Mouse (Mus musculus): Measurements from ENCODE around the gene Clca3a2. TPM values are rescaled to one million over a fixed set of nuclear protein-coding genes. Genes with fewer than 3 reads are reported as not detected.
"Not testable (repeated sequence)": the region's sequence is repeated elsewhere in the genome, so short reads cannot be mapped to it uniquely, and the experiment has no call there.

Gene Clca3a2
- 15.2 and 18.6 TPM in 2 replicates for polyA plus RNA-seq (2012; rRNA removed)

DNA sequence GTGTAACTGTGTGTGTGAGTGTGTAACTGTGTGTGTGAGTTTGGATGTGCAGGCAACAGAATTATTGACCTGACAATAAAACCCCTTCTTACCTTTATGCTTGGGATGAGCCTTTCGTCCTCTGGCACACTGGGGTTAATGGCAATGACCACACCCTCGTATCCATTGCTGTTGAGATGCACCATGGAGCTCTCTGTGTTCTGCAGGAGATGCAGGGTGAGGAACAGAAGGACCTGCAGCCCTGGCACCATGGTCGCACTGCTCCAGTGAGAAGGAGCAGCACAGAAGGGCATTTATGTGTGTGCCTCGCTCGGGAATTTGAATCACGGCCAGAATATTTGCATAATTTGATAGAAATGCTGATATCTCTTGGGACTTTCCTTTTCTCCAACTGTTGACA, at the start of gene Clca3a2:
Clca3a2 (minus strand) TSS at position 276 of the 400 bp plus-strand sequence.
- not testable (repeated sequence) for DNase-seq (ENCODE audit: low spot score)

- no peak for DNase-seq (ENCODE audit: low spot score)
Measured at GRCm38 (mm10) chr3:144849584-144849983, 30.3 kb upstream of the Clca3a2 start.

DNA sequence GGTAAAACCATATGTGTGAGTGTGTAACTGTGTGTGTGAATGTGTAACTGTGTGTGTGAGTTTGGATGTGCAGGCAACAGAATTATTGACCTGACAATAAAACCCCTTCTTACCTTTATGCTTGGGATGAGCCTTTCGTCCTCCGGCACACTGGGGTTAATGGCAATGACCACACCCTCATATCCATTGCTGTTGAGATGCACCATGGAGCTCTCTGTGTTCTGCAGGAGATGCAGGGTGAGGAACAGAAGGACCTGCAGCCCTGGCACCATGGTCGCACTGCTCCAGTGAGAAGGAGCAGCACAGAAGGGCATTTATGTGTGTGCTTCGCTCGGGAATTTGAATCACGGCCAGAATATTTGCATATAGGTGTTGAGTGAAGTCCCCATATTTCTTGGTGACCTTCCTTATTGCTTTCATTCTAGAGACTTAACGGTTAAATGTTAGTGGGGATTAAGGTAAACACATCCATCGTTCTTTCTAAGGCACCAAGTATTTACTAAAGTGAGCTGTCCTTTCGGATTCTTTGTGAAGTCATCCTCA, 29.8 kb upstream of the Clca3a2 start, which contains the start of gene Clca3b:
Clca3b (minus strand) TSS at position 344 of the 543 bp plus-strand sequence.
- DNase-seq (ENCODE audit: low spot score): not testable (repeated sequence)

GRCm38 (mm10) chr3:144827257-144827656, 8.0 kb upstream of the Clca3a2 start:
- no peak for DNase-seq (ENCODE audit: low spot score)

- DNase-seq (ENCODE audit: low spot score): peak; percentile 67
Measured at GRCm38 (mm10) chr3:144825151-144825550, 5.9 kb upstream of the Clca3a2 start.

DNA sequence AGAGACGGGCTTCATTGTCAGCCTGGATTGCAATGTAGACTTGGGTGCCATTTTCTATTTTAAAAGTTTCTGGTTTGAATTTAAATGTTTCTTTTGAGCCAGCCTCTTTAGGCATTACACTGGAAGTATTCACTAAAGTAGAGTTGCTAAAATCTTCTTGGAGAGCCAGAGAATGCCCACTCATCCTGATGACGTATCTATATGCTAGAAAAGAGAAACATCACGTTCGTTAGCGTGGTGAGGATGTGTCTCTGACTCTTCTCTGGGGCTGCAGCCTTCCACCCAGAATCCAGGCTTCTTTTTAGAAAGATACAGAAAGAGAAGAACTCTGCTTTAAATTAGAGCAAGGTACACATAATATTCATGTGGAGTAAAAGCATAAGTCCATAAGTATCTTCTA, 4.0 kb upstream of the Clca3a2 start:
- no peak for DNase-seq (ENCODE audit: low spot score)

- DNase-seq (ENCODE audit: low spot score): no peak
Measured at GRCm38 (mm10) chr3:144820632-144821031, 1.3 kb upstream of the Clca3a2 start.

GRCm38 (mm10) chr3:144813336-144813735, 6.0 kb downstream of the Clca3a2 start:
- not testable (repeated sequence) for DNase-seq (ENCODE audit: low spot score)

DNA sequence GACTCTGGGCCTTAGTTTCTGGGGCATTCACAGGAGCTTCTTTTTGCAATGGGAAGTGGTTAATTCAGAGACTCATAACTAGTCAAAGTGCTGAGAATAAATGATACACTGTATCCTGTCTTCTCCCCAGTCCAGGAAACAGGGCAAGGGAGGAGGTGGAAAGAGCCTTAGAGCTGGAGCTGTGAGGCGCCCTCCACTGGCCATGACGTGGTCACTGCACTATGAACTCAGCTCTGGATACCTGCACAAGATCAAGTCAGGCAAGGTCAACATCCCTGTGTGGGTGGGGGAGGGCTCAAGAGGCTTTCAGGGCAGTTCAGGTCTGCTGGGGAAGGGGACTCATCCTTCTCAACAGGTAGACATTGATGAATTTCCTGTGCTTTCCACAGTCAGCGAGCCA, 7.5 kb downstream of the Clca3a2 start:
- DNase-seq (ENCODE audit: low spot score): no peak

DNA sequence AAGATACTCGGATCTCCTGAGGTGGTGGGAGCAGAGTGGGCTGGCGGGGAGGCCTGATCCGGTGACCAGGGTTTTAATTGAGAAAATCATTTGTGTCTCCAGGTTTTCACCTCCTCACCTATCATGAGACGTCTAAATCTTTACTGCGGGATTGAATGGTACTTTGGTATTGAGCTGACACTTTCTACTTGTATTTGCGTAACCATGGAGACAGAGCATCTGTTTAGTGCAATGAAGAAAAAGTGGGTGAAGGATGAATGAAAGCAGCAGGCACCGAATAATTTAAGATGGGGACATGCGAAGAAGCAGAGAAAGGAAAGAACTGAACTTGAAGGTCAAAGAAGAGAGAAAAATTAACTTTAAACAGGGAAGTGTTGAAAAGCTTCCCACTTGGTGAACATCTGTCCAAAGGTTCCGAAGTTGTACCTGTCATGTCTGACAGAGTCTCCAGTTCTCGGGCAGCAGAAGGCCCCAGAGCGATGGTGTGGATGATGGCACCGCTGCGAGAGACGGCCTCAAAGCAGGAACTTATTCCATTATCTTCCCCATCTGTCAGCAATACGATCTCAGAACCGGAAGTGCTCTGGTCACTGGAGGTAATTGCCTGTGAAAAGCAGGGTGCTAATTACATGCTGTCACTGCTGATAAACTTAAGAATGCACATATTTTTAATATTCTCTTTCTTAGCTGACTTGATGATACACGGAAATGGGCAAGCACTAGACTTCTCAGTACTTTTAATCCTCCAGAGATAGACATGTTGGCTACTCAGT, 11.0 kb downstream of the Clca3a2 start:
- DNase-seq (ENCODE audit: low spot score): not testable (repeated sequence)

- not testable (repeated sequence) for DNase-seq (ENCODE audit: low spot score)
Measured at GRCm38 (mm10) chr3:144806626-144807025, 12.7 kb downstream of the Clca3a2 start.

DNA sequence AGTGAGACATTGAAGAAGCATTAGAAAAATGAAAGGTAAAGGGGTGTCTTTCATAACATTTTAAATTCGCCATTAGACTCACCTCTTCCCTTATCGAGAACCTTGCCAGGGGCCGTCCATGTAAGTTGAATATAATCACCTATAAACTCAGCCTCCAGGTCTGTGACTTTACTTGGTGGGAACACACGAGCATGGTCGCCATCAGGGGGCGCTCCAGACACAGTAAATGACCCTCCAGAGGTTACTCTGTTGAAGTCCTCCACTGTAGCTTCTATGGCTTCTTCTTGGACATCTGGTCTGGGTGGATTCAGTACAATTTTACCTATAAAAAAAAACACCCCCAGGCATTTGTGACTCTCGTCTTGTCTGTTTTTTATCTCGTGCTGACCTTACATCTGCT, 17.4 kb downstream of the Clca3a2 start:
- no peak for DNase-seq (ENCODE audit: low spot score)

DNA sequence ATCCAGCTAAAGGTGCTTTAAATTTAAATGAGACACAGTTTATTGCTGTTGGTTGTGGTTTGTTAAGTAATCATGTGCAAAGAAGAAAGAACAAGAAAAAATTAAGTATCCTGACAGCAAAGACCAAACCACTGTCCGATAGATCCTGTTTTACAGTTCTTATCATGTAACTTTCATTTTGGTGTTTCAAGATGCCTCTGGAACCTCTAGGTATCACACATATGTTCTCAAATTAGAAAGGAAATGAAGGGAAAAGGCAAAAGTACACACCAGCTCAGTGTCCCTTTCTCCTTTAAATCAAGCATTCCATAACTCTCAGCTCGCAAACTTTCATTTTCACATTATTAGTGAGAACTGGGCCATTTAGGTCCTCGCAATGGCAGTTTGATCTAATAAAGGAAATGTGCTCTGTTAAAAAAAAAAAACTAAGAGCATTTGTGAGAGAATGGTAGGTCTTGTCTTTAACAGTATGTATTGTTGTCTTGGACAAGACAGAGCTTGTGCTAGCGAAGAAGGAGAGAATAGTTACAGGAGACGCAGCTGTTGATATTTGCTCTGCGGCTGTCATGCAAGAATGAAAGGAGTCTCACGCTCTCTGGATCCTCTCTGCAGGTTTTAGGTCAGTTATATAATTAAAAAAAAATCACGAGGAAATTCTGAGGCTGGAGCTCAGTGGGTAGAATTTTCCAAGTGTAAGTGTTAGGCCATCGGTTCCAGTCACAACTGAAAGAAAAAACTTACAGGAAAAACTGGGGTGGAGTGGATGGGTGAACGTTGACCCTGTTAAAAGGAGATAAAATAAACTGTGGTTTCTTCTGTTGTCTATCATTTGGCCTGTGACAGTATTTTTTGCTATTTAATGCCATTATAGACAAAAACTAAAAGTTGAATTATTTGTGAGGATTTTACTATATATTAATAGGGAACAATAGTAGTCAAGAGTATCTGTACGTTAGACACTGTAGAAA, 33.8 kb downstream of the Clca3a2 start:
- no peak for DNase-seq (ENCODE audit: low spot score)

- DNase-seq (ENCODE audit: low spot score): no peak
Measured at GRCm38 (mm10) chr3:144765161-144765560, 54.1 kb downstream of the Clca3a2 start.

GRCm38 (mm10) chr3:144761454-144761853, 57.8 kb downstream of the Clca3a2 start:
- DNase-seq (ENCODE audit: low spot score): no peak

- DNase-seq (ENCODE audit: low spot score): no peak
Measured at GRCm38 (mm10) chr3:144760592-144761309, 58.5 kb downstream of the Clca3a2 start, which contains the start of gene Clca3a1. Gene Clca3a1 (minus strand): TSS chr3:144760977.

DNA sequence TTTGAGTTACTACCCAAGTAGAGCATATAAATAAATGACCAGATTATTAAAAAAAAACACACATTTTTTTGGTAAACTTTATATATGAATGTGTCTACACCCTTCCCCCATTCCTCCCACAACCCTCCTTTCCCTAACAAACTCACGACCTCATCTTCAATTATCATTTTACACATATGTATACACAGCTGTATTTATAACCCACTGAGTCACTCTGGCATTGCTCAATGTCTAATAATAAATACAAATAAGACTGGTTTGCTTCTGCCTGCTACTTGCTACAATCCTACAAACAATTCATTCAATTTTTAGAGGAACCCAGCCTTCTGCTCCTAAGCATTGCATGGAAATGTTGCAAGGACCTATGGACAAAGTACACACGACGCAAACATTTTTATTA, 59.6 kb downstream of the Clca3a2 start:
- no peak for DNase-seq (ENCODE audit: low spot score)

- DNase-seq (ENCODE audit: low spot score): not testable (repeated sequence)
Measured at GRCm38 (mm10) chr3:144756103-144756502, 63.2 kb downstream of the Clca3a2 start.

DNA sequence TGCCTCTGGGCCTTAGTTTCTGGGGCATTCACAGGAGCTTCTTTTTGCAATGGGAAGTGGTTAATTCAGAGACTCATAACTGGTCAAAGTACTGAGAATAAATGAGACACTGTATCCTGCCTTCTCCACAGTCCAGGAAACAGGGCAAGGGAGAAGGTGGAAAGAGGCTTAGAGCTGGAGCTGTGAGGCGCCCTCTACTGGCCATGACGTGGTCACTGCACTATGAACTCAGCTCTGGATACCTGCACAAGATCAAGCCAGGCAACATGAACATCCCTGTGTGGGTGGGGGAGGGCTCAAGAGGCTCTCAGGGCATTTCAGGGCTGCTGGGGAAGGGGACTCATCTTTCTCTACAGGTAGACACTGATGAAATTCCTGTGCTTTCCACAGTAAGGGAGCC, 66.2 kb downstream of the Clca3a2 start:
- no peak for DNase-seq (ENCODE audit: low spot score)

- DNase-seq (ENCODE audit: low spot score): not testable (repeated sequence)
Measured at GRCm38 (mm10) chr3:144749062-144749963, 70.0 kb downstream of the Clca3a2 start.
